Mouse (Mus musculus) olfactory bulb, adult 2 months (tissue): ENCODE data around the gene Fstl4.

ENCODE experiments used
- CTCF ChIP-seq: fragments of 200-500 bp; IDR thresholded peaks from 2 replicates; pipeline ENCODE4 v1.5.1; 2012; ENCODE audit warnings: low read depth, mild to moderate bottlenecking, low read length, moderate library complexity; ENCODE audit not compliant: insufficient read depth
- POLR2A ChIP-seq: fragments of 200-500 bp; IDR thresholded peaks from 2 replicates; pipeline ENCODE4 v1.6.1; 2012; ENCODE audit warnings: mild to moderate bottlenecking, low read depth, low read length, moderate library complexity; ENCODE audit not compliant: insufficient read depth

- TF ChIP-seq POLR2A = no peak
- TF ChIP-seq CTCF = no peak
Observed at GRCm38 (mm10) chr11:53132406-53133035, 368.1 kb downstream of the Fstl4 start.
